Mouse (Mus musculus) hindbrain, embryonic 13.5 days (tissue): ENCODE results near the gene Pvr. TPM values are rescaled to one million over a fixed set of nuclear protein-coding genes. Genes with fewer than 3 reads are reported as not detected.

Experiments used
- ATAC-seq: fragments of 200-750 bp; cut with Nextera tagmentation; 2 replicates; pipeline ENCODE4 v1.8.0; 2017; ENCODE audit warnings: moderate TSS enrichment; ENCODE audit not compliant: low FRiP score
- H3K27ac ChIP-seq: fragments of 300-500 bp; sonication (generic); 2 replicates; pipeline ENCODE4 v1.5.1; 2015; ENCODE audit warnings: inconsistent platforms, mild to moderate bottlenecking, moderate library complexity
- H3K27me3 ChIP-seq: fragments of 300-500 bp; sonication (generic); 2 replicates; pipeline ENCODE4 v1.6.1; 2015; ENCODE audit warnings: mild to moderate bottlenecking, inconsistent platforms
- H3K36me3 ChIP-seq: fragments of 300-500 bp; sonication (generic); 2 replicates; pipeline ENCODE4 v1.6.1; 2015; ENCODE audit warnings: mild to moderate bottlenecking, inconsistent platforms
- H3K4me1 ChIP-seq: fragments of 300-500 bp; sonication (generic); replicated peaks from 2 replicates; pipeline ENCODE4 v1.6.1; 2015; ENCODE audit warnings: inconsistent platforms
- H3K4me2 ChIP-seq: fragments of 300-500 bp; sonication (generic); 2 replicates; pipeline ENCODE4 v1.6.1; 2015; ENCODE audit warnings: inconsistent platforms, mild to moderate bottlenecking, moderate library complexity
- H3K4me3 ChIP-seq: fragments of 300-500 bp; sonication (generic); 2 replicates; pipeline ENCODE4 v1.5.1; 2015; ENCODE audit warnings: mild to moderate bottlenecking, inconsistent platforms
- H3K9ac ChIP-seq: fragments of 300-500 bp; sonication (generic); 2 replicates; pipeline ENCODE4 v1.6.1; 2015; ENCODE audit warnings: mild to moderate bottlenecking, inconsistent platforms
- H3K9me3 ChIP-seq: fragments of 300-500 bp; sonication (generic); 2 replicates; pipeline ENCODE4 v1.6.1; 2016; ENCODE audit warnings: inconsistent platforms
- WGBS: fragments of 180-500 bp; shearing (Covaris S2); methylation state at CpG from one replicate; pipeline ENCODE4 v1.1.7; 2015; 5-methylcytosine and 5-hydroxymethylcytosine counted together
- polyA plus RNA-seq: library from polyadenylated mRNA; unstranded; fragments of >200 nt; fragmentation: Nextera tagmentation; extraction: Ambion mirVana; gene quantifications from 2 replicates; pipeline ENCODE4 v1.2.1, GENCODE M21; 2015

Pvr gene
- polyA plus RNA-seq, 1 experiment from 2014 or later: 7.8 TPM

DNA sequence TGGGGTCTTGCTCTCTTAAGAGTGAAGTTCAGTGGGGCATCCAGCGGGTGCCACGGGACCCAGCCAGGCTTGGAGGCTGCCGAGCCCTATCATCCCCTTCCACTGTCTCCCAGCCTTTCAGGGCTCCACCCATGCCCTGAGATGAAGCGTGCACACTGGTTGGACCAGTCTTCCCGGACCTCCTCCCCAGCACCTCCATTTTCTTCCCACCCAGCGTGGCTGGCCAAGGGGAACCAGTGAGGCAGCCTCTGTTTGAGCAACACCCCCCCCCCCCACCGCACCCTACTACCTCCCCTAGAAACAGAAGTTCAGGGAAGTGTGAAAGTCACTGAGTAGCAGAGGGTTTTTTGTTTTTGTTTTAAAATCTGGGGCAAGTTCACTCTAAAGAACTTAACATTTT is 33.1 kb downstream of the Pvr start, which contains the start of gene Ceacam19:
Ceacam19 (minus strand) TSS at position 117 of the 400 bp plus-strand sequence.
- no peak within 1 kb of the TSS for H3K4me2 ChIP-seq
- H3K9ac ChIP-seq: no peak within 1 kb of the TSS
- H3K4me3 ChIP-seq: no peak within 1 kb of the TSS
- H3K27me3 ChIP-seq: no peaks in the 10 kb centered on the region
- H3K4me1 ChIP-seq: no peaks in the 10 kb centered on the region
- no peaks in the 10 kb centered on the region for H3K36me3 ChIP-seq
- no peak within 1 kb of the TSS for H3K27ac ChIP-seq
- 76% methylated on average over 7 of the region's 7 CpGs for WGBS
- no peaks in the 10 kb centered on the region for H3K9me3 ChIP-seq
- ATAC-seq: no peak

DNA sequence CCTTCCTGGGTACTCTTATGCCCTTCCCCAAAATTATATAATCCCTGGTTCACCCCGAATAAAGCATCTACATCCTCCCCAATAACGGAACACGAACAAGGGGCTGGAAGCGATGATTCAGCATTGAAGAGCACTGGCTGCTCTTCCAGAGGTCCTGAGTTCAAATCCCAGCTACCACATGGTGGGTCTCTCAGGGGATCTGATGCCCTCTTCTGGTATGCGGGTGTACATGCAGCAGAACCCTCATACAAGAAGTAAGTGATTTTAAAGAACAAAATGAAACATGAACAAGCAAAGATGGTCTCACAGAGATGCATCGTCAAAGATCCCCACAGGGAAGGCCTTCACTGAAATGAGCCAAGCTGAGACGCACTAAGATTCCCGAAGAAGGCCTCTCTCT is 40.2 kb downstream of the Pvr start:
- Histone ChIP-seq H3K9me3 (no peaks in the 10 kb centered on the region), H3K27me3 (no peaks in the 10 kb centered on the region), H3K9ac (no peak overlapping the region), H3K36me3 (no peaks in the 10 kb centered on the region), H3K4me2 (no peak overlapping the region), H3K4me3 (no peak overlapping the region), H3K4me1 (no peaks in the 10 kb centered on the region), H3K27ac (no peak overlapping the region)
- ATAC-seq: no peak
- 89% methylated on average over 8 of the region's 8 CpGs for WGBS

- WGBS: 64% methylated on average over 14 of the region's 14 CpGs
- peak; percentile 57; the same call in 1 of the 2 replicates for ATAC-seq
Measured at GRCm38 (mm10) chr7:19876781-19877425, 44.1 kb downstream of the Pvr start.

GRCm38 (mm10) chr7:19875948-19876682 is 44.8 kb downstream of the Pvr start:
- no peak overlapping the region for H3K4me2 ChIP-seq
- no peaks in the 10 kb centered on the region for H3K36me3 ChIP-seq
- no peaks in the 10 kb centered on the region for H3K9me3 ChIP-seq
- WGBS: 49% methylated on average over 13 of the region's 13 CpGs
- no peak overlapping the region for H3K27ac ChIP-seq
- no peaks in the 10 kb centered on the region for H3K4me1 ChIP-seq
- no peaks in the 10 kb centered on the region for H3K27me3 ChIP-seq
- no peak overlapping the region for H3K9ac ChIP-seq
- peak; percentile 51; the same call in 1 of the 2 replicates for ATAC-seq
- no peak overlapping the region for H3K4me3 ChIP-seq

More at GRCm38 (mm10) chr7:19876781-19877425, 44.1 kb downstream of the Pvr start:
- Histone ChIP-seq H3K27me3 (no peaks in the 10 kb centered on the region), H3K27ac (no peak overlapping the region), H3K9me3 (no peaks in the 10 kb centered on the region), H3K9ac (no peak overlapping the region), H3K4me1 (no peaks in the 10 kb centered on the region), H3K36me3 (no peaks in the 10 kb centered on the region), H3K4me3 (no peak overlapping the region), H3K4me2 (no peak overlapping the region)

DNA sequence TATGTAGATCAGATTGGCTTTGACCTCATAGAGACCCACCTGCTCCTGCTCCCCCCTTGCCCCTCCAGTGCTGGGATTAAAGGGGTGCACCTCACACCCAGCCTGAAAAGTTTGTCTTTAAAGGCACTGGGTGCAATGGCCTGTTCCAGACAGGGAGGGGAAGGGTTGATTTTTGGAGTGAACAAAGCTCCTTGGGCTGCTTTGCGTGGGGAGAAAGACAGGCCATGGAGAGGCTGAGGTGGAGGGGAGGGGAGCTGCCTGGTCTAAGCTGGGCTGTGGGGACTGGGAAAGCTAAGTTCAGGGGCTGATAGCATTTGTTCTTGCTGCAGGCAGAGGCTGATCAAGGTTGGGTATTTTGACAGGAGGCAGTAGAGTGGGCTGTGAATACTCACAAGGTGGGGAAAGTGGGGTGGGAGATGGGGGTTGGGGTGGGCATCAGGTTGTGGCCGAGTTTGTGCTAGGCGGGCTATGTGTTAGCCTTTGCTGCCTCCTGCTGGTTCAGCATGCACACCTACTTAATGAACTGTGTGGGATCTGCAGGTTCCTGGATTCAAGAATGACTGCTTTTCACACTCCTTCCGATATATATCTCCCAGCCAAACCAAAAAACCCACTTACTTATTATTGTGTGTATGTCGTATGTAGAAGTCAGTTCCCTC is 48.9 kb downstream of the Pvr start:
- Histone ChIP-seq H3K4me3 (no peak overlapping the region), H3K4me1 (no peaks in the 10 kb centered on the region), H3K4me2 (no peak overlapping the region), H3K27ac (no peak overlapping the region), H3K36me3 (no peaks in the 10 kb centered on the region), H3K9ac (no peak overlapping the region), H3K27me3 (no peaks in the 10 kb centered on the region), H3K9me3 (no peaks in the 10 kb centered on the region)
- no peak for ATAC-seq
- WGBS: 51% methylated on average over 5 of the region's 5 CpGs

GRCm38 (mm10) chr7:19871137-19871621 is 49.8 kb downstream of the Pvr start:
- Histone ChIP-seq H3K27ac (no peak overlapping the region), H3K9ac (no peak overlapping the region), H3K4me3 (no peak overlapping the region), H3K36me3 (no peaks in the 10 kb centered on the region), H3K9me3 (no peaks in the 10 kb centered on the region), H3K4me2 (no peak overlapping the region), H3K4me1 (no peaks in the 10 kb centered on the region), H3K27me3 (no peaks in the 10 kb centered on the region)
- ATAC-seq: no peak
- 72% methylated on average over 10 of the region's 10 CpGs for WGBS

- no peaks in the 10 kb centered on the region for H3K9me3 ChIP-seq
- no peak for ATAC-seq
- no peak overlapping the region for H3K4me2 ChIP-seq
- H3K36me3 ChIP-seq: no peaks in the 10 kb centered on the region
- no peak overlapping the region for H3K9ac ChIP-seq
- H3K4me3 ChIP-seq: no peak overlapping the region
- H3K27ac ChIP-seq: no peak overlapping the region
- no peaks in the 10 kb centered on the region for H3K4me1 ChIP-seq
- 91% methylated on average over 16 of the region's 16 CpGs for WGBS
- no peaks in the 10 kb centered on the region for H3K27me3 ChIP-seq
Measured at GRCm38 (mm10) chr7:19867751-19868399, 53.1 kb downstream of the Pvr start.

GRCm38 (mm10) chr7:19866490-19866889 is 54.5 kb downstream of the Pvr start:
- Histone ChIP-seq H3K4me2 (no peak overlapping the region), H3K9ac (no peak overlapping the region), H3K4me1 (no peaks in the 10 kb centered on the region), H3K36me3 (no peaks in the 10 kb centered on the region), H3K27me3 (no peaks in the 10 kb centered on the region), H3K9me3 (no peaks in the 10 kb centered on the region), H3K27ac (no peak overlapping the region), H3K4me3 (no peak overlapping the region)
- 91% methylated on average over 6 of the region's 6 CpGs for WGBS
- no peak for ATAC-seq

- ATAC-seq: no peak
- Histone ChIP-seq H3K9ac (no peak overlapping the region), H3K27ac (no peak overlapping the region), H3K27me3 (no peaks in the 10 kb centered on the region), H3K9me3 (no peaks in the 10 kb centered on the region), H3K4me3 (no peak overlapping the region), H3K4me1 (no peaks in the 10 kb centered on the region), H3K36me3 (no peaks in the 10 kb centered on the region), H3K4me2 (no peak overlapping the region)
- WGBS: 84% methylated on average over 8 of the region's 8 CpGs
Measured at GRCm38 (mm10) chr7:19865246-19866036, 55.5 kb downstream of the Pvr start.

DNA sequence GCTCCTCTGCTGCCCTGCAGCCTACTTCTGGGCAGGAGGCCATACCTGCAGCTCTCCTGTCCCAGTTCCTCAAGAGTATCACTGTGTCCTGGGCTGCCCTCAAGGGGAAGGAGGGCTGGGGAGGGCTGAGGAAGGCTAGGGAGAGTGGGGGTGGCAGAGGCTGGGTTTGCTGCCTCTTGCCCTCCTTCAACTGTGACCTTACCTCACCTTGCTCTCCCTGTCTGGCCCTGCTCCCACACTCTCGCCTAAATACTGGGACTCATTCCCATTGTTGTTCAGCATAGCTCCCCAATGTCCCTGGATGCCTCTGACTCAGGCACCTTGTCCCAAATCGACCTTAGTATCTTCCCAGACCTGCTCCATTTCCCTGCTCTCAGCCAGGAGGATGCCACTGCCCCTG is 56.7 kb downstream of the Pvr start:
- no peak overlapping the region for H3K9ac ChIP-seq
- 45% methylated on average over 2 of the region's 2 CpGs for WGBS
- H3K4me2 ChIP-seq: no peak overlapping the region
- no peak for ATAC-seq
- no peaks in the 10 kb centered on the region for H3K36me3 ChIP-seq
- H3K27ac ChIP-seq: no peak overlapping the region
- no peak overlapping the region for H3K4me3 ChIP-seq
- H3K27me3 ChIP-seq: no peaks in the 10 kb centered on the region
- no peaks in the 10 kb centered on the region for H3K4me1 ChIP-seq
- no peaks in the 10 kb centered on the region for H3K9me3 ChIP-seq

DNA sequence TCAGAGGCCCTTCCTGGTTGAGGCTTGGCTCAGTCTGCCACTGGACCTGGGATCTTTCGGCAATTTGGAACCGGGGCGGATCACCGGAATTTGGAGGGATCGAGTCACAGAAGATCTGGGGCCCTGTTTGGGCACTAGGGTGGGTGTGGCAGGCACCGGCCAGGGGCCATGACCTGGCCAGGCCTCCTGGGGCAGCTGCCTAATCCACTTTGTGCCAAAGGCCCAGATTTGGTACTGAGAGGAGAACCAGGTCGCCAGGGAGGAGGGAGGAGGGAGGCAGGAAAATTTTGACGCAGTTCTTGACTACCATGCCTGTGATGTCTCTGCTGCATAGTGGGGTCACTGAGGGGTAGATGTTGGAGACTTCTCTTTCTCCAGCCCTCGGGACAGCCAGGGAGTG is 59.8 kb downstream of the Pvr start, which contains the start of gene Ceacam16:
Ceacam16 (minus strand) TSS at position 101 of the 400 bp plus-strand sequence.
- H3K4me1 ChIP-seq: no peaks in the 10 kb centered on the region
- no peak within 1 kb of the TSS for H3K9ac ChIP-seq
- H3K27me3 ChIP-seq: peaks cover 9% of the 10 kb centered on the region; the same call in 1 of the 2 replicates
- H3K27ac ChIP-seq: no peak within 1 kb of the TSS
- ATAC-seq: no peak
- H3K9me3 ChIP-seq: no peaks in the 10 kb centered on the region
- H3K4me3 ChIP-seq: no peak within 1 kb of the TSS
- no peak within 1 kb of the TSS for H3K4me2 ChIP-seq
- H3K36me3 ChIP-seq: no peaks in the 10 kb centered on the region
- 86% methylated on average over 9 of the region's 9 CpGs for WGBS
